Mouse (Mus musculus) spleen, postnatal 4 days (tissue): ENCODE results near the gene Olfr834.

ENCODE experiments used
- DNase-seq, 2 experiments: peaks; one replicate each; pipeline ENCODE4 v3.0.0; 2022; ENCODE audit warnings: low spot score in 2 of 2

Gene Olfr834

GRCm38 (mm10) chr9:18987690-18988089 is at the start of gene Olfr834:
TSS of gene Olfr834 (plus strand) at chr9:18987990.
- DNase-seq = no peak

- DNase-seq = no peak
Measured at GRCm38 (mm10) chr9:18962021-18962420, 25.8 kb upstream of the Olfr834 start.

DNA sequence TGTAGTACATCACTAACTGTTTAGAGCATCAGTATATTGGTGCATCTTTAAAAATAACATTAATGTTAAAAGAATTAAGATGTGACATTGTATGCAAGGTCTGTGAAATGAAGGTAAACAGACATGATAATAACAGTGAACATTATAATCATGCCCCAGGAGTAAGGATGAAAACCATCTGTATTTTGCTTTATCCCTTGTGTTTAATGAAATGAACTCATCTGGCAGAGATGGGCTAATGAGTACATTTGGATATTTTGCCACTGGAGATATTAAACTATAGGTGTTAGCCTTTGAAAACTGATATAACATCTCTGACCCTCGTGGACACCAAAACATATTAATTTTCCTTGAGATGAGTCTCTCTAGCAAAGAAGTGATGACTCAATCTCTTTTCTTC is 44.6 kb downstream of the Olfr834 start, which contains the start of gene Olfr835:
Olfr835 (plus strand) TSS at position 301 of the 400 bp plus-strand sequence.
- no peak for DNase-seq
